Mouse (Mus musculus) liver, embryonic 12.5 days (tissue): ENCODE results near the gene Gimap3. TPM values are rescaled to one million over a fixed set of nuclear protein-coding genes. Genes with fewer than 3 reads are reported as not detected.

ENCODE experiments used
- ATAC-seq: fragments of 200-750 bp; cut with Nextera tagmentation; 2 replicates; pipeline ENCODE4 v1.8.0; 2017; ENCODE audit warnings: moderate number of reproducible peaks, mild to moderate bottlenecking, moderate library complexity
- H3K27ac ChIP-seq: fragments of 300-500 bp; sonication (generic); 2 replicates; pipeline ENCODE4 v1.5.1; 2016; ENCODE audit warnings: mild to moderate bottlenecking
- H3K27me3 ChIP-seq: fragments of 300-500 bp; sonication (generic); replicated peaks from 2 replicates; pipeline ENCODE4 v1.6.1; 2016; ENCODE audit warnings: mild to moderate bottlenecking, moderate library complexity
- H3K36me3 ChIP-seq: fragments of 300-500 bp; sonication (generic); 2 replicates; pipeline ENCODE4 v1.6.1; 2016; ENCODE audit warnings: mild to moderate bottlenecking, moderate library complexity
- H3K4me1 ChIP-seq: fragments of 300-500 bp; sonication (generic); 2 replicates; pipeline ENCODE4 v1.6.1; 2016
- H3K4me2 ChIP-seq: fragments of 300-500 bp; sonication (generic); 2 replicates; pipeline ENCODE4 v1.6.1; 2016; ENCODE audit warnings: mild to moderate bottlenecking, moderate library complexity
- H3K4me3 ChIP-seq: fragments of 300-500 bp; sonication (generic); 2 replicates; pipeline ENCODE4 v1.5.1; 2016; ENCODE audit warnings: mild to moderate bottlenecking, moderate library complexity
- H3K9ac ChIP-seq: fragments of 300-500 bp; sonication (generic); 2 replicates; pipeline ENCODE4 v1.6.1; 2016; ENCODE audit warnings: mild to moderate bottlenecking, moderate library complexity
- H3K9me3 ChIP-seq: fragments of 300-500 bp; sonication (generic); replicated peaks from 2 replicates; pipeline ENCODE4 v1.6.1; 2016; ENCODE audit warnings: mild to moderate bottlenecking, moderate library complexity
- WGBS: fragments of 180-500 bp; shearing (Covaris S2); methylation state at CpG from one replicate; pipeline ENCODE4 v1.1.7; 2016; ENCODE audit not compliant: insufficient replicate concordance; 5-methylcytosine and 5-hydroxymethylcytosine counted together
- polyA plus RNA-seq: library from polyadenylated mRNA; unstranded; fragments of >200 nt; fragmentation: Nextera tagmentation; extraction: Ambion mirVana; gene quantifications from 2 replicates; pipeline ENCODE4 v1.2.1, GENCODE M21; 2016

The Gimap3 gene
- polyA plus RNA-seq, result not detected in 2 replicates

DNA sequence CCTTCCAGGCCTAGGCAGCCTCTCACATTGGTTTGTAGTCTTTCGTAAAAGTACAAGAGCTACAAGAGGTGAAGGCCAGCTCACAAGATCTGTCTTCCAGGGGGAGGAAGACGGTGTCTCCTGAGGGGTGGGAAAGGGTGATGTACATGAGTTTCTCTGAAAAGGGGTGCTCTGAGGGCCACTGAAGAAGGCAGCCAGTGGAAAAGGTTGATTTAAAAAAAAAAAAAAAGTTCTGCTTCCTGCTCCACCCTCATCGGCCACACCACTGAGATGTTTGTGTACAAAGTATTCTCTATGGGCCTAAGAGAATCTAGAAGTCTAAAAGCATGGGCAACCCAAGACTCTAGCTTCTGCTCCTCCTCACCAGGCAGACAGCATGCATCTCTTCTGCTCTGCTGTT is at the start of gene Gimap3:
Gene Gimap3 (minus strand): TSS at position 156 of the 400 bp plus-strand sequence.
- H3K9me3 ChIP-seq, result no peaks in the 10 kb centered on the region
- H3K9ac ChIP-seq, result no peak within 1 kb of the TSS
- H3K4me2 ChIP-seq, result no peak within 1 kb of the TSS
- WGBS, result 70% methylated on average over 3 of the region's 3 CpGs
- no peaks in the 10 kb centered on the region for H3K4me1 ChIP-seq
- no peak within 1 kb of the TSS for H3K27ac ChIP-seq
- H3K4me3 ChIP-seq, result no peak within 1 kb of the TSS
- H3K36me3 ChIP-seq, result no peaks in the 10 kb centered on the region
- ATAC-seq, result no peak
- no peaks in the 10 kb centered on the region for H3K27me3 ChIP-seq

DNA sequence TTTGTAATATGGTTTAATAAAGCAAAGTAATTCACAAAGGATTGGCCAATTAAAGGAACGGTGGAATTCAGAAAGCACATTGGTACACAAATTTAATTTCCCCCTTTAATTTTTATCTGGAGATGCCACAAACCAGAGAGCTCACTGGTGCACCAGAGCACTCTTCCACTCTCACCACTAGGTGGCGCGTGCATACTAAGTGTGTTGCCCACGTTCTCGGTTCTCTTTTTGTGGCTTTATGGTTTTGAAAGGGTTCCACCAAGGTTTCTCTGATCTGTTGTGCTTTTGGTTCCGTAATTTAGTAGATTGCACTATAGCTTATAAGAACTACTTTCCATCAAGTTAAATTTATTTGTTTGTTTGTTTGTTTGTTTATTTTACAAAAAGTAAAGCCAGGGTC is 47.2 kb upstream of the Gimap3 start:
- H3K36me3 ChIP-seq, result no peaks in the 10 kb centered on the region

DNA sequence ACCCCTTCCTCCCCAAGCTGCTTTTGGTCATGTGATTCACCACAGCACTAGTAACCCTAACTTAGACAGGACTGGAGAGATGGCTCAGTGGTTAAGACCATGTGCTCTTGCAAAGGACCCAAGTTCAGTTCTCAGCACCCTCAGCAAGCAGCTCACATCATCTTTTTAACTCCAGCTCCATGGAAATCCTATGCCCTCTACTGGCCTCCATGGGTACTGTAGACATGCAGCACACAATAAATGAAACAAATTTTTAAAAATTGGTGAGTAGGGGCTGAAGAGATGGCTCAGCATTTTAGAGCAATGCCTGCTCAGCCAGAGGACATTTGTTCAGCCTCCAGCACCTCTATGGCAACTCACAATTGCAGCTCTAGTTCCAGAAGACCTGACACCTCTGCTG is 44.4 kb upstream of the Gimap3 start:
- Histone ChIP-seq H3K4me3 (no peak overlapping the region), H3K9me3 (no peaks in the 10 kb centered on the region), H3K36me3 (no peaks in the 10 kb centered on the region), H3K9ac (no peak overlapping the region), H3K4me1 (no peaks in the 10 kb centered on the region), H3K4me2 (no peak overlapping the region), H3K27ac (no peak overlapping the region), H3K27me3 (no peaks in the 10 kb centered on the region)
- no peak for ATAC-seq

More for the DNA sequence above, 47.2 kb upstream of the Gimap3 start:
- Histone ChIP-seq H3K9me3 (no peaks in the 10 kb centered on the region), H3K4me2 (no peak overlapping the region), H3K27ac (no peak overlapping the region), H3K4me1 (no peaks in the 10 kb centered on the region), H3K4me3 (no peak overlapping the region), H3K27me3 (no peaks in the 10 kb centered on the region), H3K9ac (no peak overlapping the region)
- 2% methylated on average over 6 of the region's 6 CpGs for WGBS
- no peak for ATAC-seq

DNA sequence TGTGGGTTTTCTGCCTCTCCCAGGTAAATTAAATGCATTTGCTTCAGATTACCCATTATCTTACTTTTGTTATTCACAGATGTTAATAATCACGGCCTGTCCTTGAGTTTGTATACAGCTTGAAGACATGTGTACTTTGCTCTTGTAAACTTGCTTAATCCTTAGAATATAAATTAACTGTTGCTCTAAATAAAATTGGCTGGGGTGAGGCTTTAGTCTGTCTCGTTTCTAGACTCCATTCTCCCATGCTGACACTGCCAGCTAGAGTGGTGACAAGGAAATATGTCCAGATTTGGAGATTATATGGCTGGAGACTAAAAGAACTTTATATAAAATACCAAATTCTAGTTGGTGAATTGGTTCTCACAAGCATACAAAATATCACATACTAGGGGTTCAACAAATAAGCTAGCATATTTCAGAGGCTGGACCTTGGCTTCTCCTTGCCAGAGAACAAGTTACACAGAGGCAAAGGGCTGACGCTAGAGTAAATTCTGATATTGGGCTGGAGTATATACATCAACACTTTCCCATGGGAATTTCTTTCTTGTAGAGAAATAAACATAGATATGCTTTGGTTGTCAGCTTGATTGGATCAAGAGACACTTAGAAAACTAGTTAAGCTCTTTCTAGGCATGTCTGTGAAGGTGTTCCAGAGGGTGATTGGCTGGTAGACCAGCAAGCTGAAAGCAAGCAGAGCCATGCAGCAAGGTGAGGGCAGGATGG is 39.0 kb upstream of the Gimap3 start:
- H3K4me2 ChIP-seq, result no peak overlapping the region
- H3K4me1 ChIP-seq, result no peaks in the 10 kb centered on the region
- no peaks in the 10 kb centered on the region for H3K27me3 ChIP-seq
- H3K9me3 ChIP-seq, result no peaks in the 10 kb centered on the region
- H3K36me3 ChIP-seq, result no peaks in the 10 kb centered on the region
- H3K27ac ChIP-seq, result no peak overlapping the region
- no peak for ATAC-seq
- 60% methylated on average over 3 of the region's 3 CpGs for WGBS
- no peak overlapping the region for H3K9ac ChIP-seq
- H3K4me3 ChIP-seq, result no peak overlapping the region

DNA sequence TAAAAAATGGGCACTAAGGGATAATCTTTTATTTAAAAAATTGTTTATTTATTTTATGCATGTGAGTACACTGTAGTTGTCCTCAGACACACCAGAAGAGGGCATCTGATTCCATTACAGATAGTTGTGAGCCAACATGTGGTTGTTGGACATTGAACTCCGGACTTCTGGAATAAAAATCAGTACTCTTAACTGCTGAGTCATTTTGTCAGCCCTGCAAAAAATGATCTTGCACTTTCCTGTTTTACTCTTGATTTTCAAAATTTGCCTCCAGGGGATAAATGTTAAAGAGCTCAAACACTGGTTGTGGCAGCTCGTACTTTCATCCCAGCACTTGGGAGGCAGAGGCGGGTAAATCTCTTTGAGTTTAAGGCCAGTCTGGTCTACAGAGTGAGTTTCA is 36.1 kb upstream of the Gimap3 start:
- Histone ChIP-seq H3K27me3 (no peaks in the 10 kb centered on the region), H3K9me3 (no peaks in the 10 kb centered on the region), H3K9ac (no peak overlapping the region), H3K4me1 (no peaks in the 10 kb centered on the region), H3K4me3 (no peak overlapping the region), H3K27ac (no peak overlapping the region), H3K4me2 (no peak overlapping the region), H3K36me3 (no peaks in the 10 kb centered on the region)
- ATAC-seq, result no peak
- 72% methylated on average over 3 of the region's 3 CpGs for WGBS

DNA sequence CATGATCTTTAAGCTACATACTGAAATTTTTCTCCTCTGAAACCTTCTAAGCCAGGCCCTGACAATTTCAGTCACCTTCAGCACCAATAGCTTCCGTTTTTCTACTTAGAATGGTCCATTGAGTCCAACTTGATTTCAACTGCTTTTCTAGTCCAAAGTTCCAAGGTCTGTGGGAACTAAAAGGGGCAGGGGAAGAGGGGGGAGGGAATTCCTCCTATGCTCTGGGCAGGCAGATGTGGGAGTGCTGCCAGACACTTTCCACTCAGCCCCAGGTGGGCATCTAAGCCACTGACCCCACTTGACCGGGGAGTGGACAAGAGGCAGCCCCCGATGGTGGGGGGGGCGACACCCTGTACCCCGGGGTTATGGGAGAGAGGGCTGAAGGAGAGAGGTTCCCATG is 33.7 kb upstream of the Gimap3 start:
- no peak overlapping the region for H3K4me2 ChIP-seq
- no peaks in the 10 kb centered on the region for H3K36me3 ChIP-seq
- no peaks in the 10 kb centered on the region for H3K9me3 ChIP-seq
- WGBS, result 76% methylated on average over 5 of the region's 5 CpGs
- H3K4me3 ChIP-seq, result no peak overlapping the region
- no peak overlapping the region for H3K9ac ChIP-seq
- no peaks in the 10 kb centered on the region for H3K4me1 ChIP-seq
- no peak for ATAC-seq
- H3K27me3 ChIP-seq, result no peaks in the 10 kb centered on the region
- H3K27ac ChIP-seq, result no peak overlapping the region

DNA sequence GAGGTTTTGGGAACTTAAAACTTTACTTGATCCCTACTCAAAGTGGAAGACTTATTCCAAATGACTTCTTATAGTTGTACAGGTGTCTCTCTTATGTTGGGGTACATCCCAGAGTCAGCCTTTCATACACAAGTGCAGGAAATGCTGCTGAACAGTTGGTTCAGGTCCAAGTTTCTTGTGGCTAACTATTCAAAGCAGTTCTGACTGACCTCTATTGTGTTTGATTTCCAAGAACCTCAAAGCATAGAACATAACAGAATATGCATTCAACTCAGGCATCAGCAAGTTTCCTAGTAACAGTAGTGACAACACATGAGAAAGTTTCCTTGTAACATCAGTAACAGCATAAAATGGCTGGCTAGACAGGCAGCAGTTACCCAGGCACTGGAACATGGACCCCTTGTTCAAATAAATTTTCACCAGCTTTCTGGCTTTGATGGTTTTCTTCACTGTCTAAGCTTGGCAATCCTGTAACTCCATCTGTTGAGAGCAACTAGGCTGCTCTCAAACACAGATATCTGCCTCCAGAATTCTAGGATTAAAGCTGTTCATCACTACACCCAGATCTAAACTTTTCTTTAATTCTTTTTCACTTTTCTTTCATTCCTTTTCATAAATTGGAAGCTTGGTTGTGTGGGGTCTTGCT is 32.9 kb upstream of the Gimap3 start:
- Histone ChIP-seq H3K4me3 (no peak overlapping the region), H3K27me3 (no peaks in the 10 kb centered on the region), H3K4me2 (no peak overlapping the region), H3K27ac (no peak overlapping the region), H3K9ac (no peak overlapping the region), H3K36me3 (no peaks in the 10 kb centered on the region), H3K9me3 (no peaks in the 10 kb centered on the region), H3K4me1 (no peaks in the 10 kb centered on the region)
- ATAC-seq, result no peak

DNA sequence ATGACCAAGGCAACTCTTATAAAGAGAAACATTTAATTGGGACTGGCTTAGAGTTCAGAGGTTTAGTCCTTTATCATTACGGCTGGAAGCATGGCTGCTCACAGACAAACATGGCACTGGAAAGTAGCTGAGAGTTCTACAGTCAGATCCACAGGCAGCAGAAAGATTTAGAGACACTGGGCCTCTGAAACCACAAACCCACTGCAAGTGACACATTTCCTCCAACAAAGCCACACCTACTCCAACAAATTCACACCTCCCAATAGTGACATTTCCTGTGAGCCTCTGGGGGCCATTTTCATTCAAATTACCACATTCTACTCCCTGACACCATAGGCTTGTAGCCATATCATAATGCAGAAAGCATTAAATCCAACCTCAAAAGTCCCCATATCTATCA is 31.2 kb upstream of the Gimap3 start:
- H3K27ac ChIP-seq, result no peak overlapping the region

DNA sequence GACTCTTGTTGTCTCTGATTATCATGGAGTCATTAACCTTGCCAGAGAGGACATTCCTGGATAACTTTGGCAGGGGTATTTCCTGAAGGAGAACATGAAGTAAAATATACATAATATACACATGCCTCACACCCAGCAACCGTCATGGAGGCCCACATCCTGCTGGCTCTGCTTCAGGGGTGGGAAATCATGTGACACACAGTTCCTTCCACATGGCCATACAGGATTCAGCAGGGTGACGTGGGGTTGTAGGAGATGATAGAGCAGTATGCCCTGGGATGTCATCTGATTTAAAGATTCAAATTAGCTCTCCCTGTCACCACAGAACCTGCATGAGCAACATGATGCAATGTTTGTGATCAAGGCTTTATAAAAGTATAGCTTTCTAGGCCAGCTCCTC is 17.2 kb upstream of the Gimap3 start:
- no peaks in the 10 kb centered on the region for H3K4me1 ChIP-seq
- no peak overlapping the region for H3K4me3 ChIP-seq
- no peaks in the 10 kb centered on the region for H3K27me3 ChIP-seq
- no peaks in the 10 kb centered on the region for H3K9me3 ChIP-seq
- H3K4me2 ChIP-seq, result no peak overlapping the region
- ATAC-seq, result no peak
- 61% methylated on average over 2 of the region's 2 CpGs for WGBS
- no peak overlapping the region for H3K9ac ChIP-seq
- H3K27ac ChIP-seq, result no peak overlapping the region
- H3K36me3 ChIP-seq, result no peaks in the 10 kb centered on the region

More for the DNA sequence above, 31.2 kb upstream of the Gimap3 start:
- no peak overlapping the region for H3K9ac ChIP-seq
- no peak overlapping the region for H3K4me3 ChIP-seq
- no peak overlapping the region for H3K4me2 ChIP-seq
- H3K9me3 ChIP-seq, result no peaks in the 10 kb centered on the region
- ATAC-seq, result no peak
- no peaks in the 10 kb centered on the region for H3K36me3 ChIP-seq
- no peaks in the 10 kb centered on the region for H3K4me1 ChIP-seq
- H3K27me3 ChIP-seq, result no peaks in the 10 kb centered on the region
- WGBS, result 50% methylated on average over 1 of the region's 1 CpGs

DNA sequence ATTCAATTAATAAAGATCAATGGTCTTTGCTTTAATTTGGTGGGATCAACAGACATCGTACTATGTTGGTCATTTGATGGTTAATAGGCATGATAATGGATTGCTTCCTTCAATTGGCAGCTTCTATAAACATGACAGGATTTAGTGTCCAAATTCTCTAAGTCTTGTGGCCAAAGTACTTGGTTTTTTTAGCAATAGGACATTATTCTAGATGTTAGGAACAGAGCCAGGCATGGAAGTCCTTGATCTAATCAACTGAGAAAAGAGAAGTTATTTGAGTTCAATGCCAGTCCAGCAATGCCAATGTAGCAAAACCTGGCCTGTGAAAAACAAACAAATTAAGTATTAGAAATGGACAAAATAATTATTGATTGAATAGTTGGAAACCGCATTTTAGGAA is 14.9 kb upstream of the Gimap3 start:
- Histone ChIP-seq H3K27ac (no peak overlapping the region), H3K4me3 (no peak overlapping the region), H3K4me2 (no peak overlapping the region), H3K4me1 (no peaks in the 10 kb centered on the region), H3K9me3 (no peaks in the 10 kb centered on the region), H3K9ac (no peak overlapping the region), H3K27me3 (no peaks in the 10 kb centered on the region), H3K36me3 (no peaks in the 10 kb centered on the region)
- WGBS, result 58% methylated on average over 2 of the region's 2 CpGs
- no peak for ATAC-seq

DNA sequence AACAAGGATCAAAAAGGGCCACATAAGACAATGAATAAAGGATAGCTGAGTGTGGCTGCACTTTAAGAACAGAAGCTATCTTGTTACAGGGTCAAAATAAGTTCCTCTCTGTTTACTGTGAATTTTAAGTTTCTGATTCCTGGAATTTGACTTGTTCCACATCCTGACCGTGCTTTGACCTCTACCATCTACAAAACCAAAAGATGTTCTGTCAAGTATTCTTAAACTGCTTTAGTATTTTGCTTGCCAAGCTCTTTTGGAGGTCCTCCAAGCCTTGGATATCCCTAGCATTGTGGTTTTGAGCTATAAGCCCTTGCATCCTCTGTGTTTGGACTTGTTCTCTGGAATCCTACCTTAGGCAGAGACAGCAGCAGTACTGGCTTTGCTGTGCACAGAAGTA is 14.5 kb upstream of the Gimap3 start:
- H3K36me3 ChIP-seq, result no peaks in the 10 kb centered on the region
- 35% methylated on average over 1 of the region's 1 CpGs for WGBS
- H3K4me1 ChIP-seq, result no peaks in the 10 kb centered on the region
- no peak for ATAC-seq
- no peak overlapping the region for H3K4me2 ChIP-seq
- H3K9me3 ChIP-seq, result no peaks in the 10 kb centered on the region
- H3K9ac ChIP-seq, result no peak overlapping the region
- no peak overlapping the region for H3K4me3 ChIP-seq
- no peak overlapping the region for H3K27ac ChIP-seq
- H3K27me3 ChIP-seq, result no peaks in the 10 kb centered on the region

DNA sequence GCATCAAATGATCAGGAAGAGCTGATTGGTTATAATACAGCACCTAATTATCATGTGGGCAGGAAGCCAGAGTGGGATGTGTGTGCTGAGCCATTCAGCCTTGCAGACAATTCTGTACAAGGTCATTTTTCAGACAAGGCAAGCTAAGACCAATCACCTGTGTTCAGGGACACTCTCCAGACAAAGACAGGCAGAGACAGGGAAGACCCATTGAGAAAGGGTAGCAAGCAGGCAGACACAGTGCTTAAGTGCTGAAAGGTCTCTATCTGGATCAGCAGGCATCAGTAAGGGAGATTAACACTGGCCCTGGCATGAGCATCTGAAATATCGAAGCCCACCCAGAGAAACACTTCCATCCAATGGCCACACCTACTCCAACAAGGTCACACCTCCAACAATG is 13.8 kb upstream of the Gimap3 start:
- Histone ChIP-seq H3K36me3 (no peaks in the 10 kb centered on the region), H3K4me2 (no peak overlapping the region), H3K9ac (no peak overlapping the region), H3K27me3 (no peaks in the 10 kb centered on the region), H3K9me3 (0 out of 2 replicates have a peak, but pooled peaks cover 4% of the 10 kb centered on the region), H3K4me1 (no peaks in the 10 kb centered on the region), H3K4me3 (no peak overlapping the region), H3K27ac (no peak overlapping the region)
- no peak for ATAC-seq
- 62% methylated on average over 1 of the region's 1 CpGs for WGBS

DNA sequence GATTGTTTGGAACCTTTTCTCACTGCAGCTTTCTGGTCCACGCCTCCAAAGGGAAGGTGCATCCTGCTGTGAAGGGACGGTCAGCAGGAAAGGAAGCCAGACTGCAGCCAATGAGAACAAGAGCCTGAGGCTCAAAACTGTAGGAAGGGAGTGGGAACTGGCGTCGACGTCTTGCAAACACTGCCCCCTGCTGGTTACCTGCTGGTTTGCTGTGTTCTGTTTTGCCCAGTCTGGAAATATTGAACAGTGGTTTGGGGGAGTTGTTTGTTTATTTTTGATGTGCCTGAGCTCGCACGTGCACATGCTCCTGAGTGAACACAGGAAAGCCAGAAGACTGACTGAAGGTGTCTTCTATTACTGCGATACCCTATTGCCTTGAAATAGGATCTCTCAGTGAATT is 1.4 kb upstream of the Gimap3 start:
- no peak for ATAC-seq
- Histone ChIP-seq H3K4me1 (no peaks in the 10 kb centered on the region), H3K27me3 (no peaks in the 10 kb centered on the region), H3K36me3 (no peaks in the 10 kb centered on the region), H3K9me3 (no peaks in the 10 kb centered on the region), H3K4me2 (no peak overlapping the region), H3K4me3 (no peak overlapping the region), H3K9ac (no peak overlapping the region), H3K27ac (no peak overlapping the region)
- 7% methylated on average over 8 of the region's 8 CpGs for WGBS
